Mouse (Mus musculus): ENCODE results near the gene 1700030K09Rik.

1700030K09Rik gene

DNA sequence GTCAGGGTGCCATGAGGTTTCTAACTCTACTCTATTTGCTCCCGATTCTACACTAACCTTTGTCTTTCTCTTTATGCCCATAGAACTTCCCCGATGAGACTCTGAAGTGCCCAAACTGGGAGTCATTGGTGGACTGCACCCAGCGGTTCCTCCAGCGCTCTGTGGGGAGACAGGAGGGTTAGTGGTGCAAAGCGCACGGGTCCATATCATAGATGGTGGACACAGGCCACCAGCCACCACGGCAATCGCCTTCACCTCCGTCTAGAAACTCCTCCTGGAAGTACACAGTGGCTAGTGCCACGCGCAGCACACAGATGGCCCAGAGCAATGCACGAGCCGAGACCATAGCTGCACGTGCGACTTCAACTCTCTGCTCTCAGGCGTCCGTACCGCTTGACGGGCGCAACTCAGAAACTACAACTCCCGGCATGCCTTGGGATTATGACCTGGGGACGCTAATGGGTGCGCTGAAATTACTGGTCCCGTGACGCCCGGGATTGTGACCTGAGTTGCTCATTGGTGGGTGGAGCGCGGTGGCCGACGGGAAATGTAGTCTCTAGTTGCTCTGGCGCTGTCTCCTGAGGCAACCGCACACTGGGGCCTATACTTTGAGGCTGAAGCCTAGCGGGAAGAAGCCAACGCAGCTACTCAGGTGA is at the start of gene 1700030K09Rik, which contains the start of gene Calr3:
Gene 1700030K09Rik, plus strand, starts transcription at position 543 of the 656 bp plus-strand sequence.
Gene Calr3, minus strand, starts transcription at position 533 of the 656 bp plus-strand sequence.
- peak; percentile 98 for DNase-seq (ENCODE audit: low read depth, low spot score)

DNA sequence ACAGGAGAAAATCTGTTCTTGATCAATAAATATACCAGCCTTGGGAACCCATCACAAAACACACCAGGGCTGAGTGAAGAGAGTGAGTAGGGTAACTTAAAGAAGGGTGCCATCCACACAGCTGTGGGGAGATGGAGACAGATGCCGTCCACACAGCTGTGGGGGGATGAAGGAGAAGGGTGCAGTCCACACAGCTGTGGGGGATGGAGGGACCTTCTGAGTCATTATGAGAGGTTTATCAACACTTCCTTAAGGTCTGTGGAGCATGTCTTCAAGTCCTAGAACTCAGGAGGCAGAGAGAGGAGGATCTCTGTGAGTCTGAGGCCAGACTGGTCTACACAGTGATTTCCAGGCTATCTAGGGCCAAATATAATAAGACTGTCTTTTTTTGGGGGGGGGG is 42.3 kb upstream of the 1700030K09Rik start:
- DNase-seq (ENCODE audit: low read depth, low spot score) = no peak

DNA sequence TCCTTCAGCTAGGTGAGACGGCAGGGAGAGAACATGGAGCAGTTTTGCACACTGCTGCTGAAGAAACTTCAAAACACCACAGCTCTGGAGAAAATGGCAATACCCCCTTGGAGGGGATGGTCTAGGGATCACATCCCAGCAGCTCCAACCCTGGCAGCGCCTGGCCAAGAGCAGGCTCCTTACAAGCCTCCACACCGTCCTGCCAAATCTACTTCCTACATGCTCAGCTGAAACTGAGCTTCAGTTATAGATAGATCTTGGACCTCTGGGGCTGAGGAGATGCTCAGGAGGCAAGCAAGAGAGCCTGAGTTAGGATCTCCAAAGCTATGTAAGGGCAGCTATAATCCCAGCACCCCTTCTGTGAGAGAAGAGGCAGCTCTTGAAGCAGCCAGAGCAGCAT is 40.7 kb upstream of the 1700030K09Rik start:
- DNase-seq (ENCODE audit: low read depth, low spot score) = no peak

DNA sequence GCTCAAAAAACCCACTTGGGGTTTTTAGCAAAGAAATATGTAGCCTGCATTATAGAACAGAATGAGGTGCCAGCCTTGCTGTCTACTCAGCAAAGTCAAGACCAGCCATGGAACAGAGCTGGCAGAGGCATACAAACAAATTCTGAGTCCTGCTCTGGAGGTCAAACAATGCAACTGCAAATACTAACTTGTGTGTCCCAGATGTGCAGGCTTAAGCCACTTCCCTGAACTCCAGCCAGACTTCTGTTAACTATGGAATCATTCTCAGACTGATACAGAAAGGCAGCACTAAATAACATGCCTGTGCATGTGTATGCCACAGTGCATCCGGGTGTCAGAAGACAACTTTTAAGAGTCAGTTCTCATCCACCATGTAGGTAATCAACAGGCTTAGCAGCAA is 35.8 kb upstream of the 1700030K09Rik start:
- DNase-seq (ENCODE audit: low read depth, low spot score) = no peak

DNA sequence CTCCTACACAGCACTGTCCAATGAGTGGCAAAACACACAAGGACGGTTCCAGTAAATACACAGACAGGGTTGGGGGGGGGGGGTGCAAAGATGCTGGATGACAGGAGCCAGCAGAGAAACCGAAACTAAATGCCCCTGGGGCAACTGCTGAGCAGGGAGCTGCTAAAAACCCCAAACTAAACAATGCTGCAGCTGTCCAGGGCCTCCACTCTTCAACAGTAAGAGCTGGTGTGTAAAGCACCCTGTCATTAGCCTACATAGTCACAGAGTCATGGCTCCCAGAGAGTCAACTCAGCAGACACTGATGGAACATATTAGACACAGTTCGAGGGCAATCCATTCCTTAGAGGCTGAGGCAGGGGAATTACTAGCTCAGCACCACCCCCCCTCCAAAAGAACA is 34.2 kb upstream of the 1700030K09Rik start:
- peak; percentile 20 for DNase-seq (ENCODE audit: low read depth, low spot score)

DNA sequence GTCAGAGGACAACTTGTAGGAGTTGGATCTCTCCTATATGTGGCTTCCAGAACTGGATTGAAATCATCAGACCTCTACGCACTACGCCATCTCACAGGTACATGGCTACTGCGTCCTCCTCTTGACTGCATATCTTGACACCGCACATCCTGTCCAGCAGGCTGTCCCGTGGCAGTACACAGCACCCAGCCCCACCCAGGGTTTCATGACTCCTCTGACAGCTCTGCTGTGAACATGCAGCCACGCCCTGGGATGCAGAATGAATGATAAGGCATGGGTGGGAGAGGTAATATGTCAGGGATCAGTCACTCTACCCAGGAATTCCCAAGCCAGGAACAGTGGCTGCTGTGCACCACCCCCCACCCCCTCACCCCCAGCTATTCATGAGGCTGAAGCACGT is 29.8 kb upstream of the 1700030K09Rik start:
- DNase-seq (ENCODE audit: low read depth, low spot score) = no peak

DNA sequence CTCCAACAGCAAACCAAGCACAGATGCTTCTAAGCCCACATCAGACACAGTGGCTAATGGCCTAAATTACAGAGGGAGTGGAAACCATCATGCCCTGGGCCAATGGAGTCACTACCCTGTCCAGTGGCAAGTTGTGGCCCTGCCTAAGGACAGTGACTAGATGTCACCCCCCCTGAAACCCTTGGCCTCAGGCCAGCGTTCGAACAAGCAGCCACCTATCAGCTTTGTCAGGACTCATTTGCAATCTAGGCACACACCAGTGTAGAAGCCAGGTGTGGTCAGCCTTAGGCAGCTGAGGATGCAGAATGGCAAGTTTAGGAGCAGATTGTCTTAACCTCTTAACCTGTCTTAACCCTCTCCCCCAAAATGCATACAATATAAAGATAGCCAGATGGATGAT is 28.4 kb upstream of the 1700030K09Rik start:
- no peak for DNase-seq (ENCODE audit: low read depth, low spot score)

DNA sequence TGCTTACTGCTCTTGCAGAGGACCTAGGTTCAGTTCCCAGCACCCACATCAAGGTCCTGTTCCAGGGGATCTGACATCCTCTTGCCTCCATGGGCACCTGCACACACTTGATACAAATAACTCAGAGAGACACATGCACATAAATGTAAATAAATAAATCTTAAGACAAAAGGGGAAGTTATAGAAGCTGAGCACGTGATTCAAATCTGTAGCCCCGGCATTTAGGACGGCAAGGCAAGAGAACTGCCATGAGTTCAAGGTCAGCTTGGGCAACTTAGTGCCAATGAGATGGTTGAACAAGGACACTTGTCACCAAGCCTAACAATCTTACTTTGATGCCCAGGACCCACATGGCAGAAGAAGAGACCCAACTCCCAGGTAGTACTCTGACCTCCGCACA is 25.6 kb upstream of the 1700030K09Rik start:
- DNase-seq (ENCODE audit: low read depth, low spot score) = no peak

DNA sequence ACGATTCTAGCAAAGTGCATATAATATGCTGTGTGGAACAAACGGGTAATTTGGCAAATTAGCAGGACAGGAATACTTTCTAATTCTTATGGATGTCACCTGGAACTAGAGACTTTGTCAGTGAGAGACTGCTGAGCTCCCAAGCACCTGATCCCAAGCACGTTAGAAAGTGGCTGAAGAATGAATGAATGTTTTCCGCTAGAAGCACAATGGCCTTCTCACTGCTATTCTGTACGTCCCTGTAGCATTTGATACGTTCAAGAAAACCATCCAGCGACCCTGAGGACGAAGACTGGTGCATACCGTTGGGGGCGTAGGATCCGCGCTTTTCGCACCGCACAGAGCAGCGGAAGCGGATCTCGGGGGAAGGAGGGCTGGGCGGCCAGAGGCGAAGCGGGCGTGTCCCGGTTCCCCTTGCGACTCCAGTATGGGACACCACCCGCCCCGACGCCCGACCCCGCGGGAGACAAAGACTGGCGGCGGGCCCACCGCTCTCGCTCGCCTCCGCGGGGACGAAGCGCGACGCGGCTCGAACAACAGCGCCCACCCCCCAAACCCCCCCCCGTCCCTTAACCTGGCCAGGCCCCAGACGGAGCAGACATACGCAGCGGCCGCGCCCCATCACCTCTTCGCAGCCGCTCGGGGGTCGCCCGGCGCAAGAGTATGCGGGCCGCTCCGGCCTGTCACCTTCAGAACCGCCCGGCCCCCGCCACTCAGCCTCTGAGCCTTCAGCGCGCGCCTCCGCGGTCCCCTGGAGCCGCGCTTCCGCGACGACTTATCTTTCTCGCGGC is 22.9 kb upstream of the 1700030K09Rik start:
- peak; percentile 62 for DNase-seq (ENCODE audit: low read depth, low spot score)

DNA sequence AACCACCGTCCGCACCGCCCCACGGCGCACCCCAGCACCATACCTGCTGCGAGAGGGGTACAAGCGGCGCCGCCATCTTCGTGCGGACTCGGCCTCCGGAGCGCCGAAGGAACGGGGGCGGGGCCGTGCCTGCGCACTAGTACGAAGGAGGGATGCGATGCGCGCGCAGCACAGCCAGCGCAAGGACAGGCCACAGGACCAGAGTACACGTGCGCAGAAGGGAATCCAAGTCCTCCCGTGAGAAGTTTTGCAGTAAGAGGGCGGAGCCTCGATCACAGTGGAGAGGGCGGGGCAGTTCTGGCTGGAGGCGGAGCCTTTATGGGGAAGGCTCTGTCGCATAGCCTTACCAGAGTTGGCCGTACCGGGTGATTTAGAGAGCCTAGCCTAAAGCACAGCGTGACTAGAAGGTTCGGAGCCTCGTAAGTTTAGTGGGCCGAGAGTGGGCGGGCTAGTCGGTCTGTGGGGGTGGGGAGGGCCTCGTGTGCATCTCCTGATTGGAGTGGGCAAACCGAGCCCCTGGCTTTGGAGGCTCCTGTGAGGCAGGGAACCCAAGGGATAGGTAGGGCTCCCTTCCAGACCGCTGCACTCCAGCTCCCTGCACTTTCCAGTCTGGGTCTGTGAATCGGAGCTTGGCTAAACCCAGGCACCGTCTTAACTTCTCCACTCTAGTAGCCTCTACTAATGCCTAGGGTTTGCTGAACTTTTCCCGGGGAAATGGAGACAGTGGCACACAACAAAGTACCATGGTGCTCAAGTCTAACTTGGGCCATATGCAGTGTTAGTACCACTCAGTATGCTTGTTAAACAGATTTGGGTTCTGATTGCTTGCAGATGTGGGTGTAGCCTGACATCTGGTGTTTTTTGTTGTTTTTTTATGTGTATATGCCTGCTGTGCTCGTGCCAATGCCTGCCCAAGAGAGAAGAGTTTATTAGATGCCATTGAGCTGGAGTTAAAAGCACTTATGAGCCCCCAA is 22.0 kb upstream of the 1700030K09Rik start, which contains the start of gene Eps15l1:
Gene Eps15l1, minus strand, starts transcription at position 99 of the 974 bp plus-strand sequence.
- DNase-seq (ENCODE audit: low read depth, low spot score) = peak; percentile 100

DNA sequence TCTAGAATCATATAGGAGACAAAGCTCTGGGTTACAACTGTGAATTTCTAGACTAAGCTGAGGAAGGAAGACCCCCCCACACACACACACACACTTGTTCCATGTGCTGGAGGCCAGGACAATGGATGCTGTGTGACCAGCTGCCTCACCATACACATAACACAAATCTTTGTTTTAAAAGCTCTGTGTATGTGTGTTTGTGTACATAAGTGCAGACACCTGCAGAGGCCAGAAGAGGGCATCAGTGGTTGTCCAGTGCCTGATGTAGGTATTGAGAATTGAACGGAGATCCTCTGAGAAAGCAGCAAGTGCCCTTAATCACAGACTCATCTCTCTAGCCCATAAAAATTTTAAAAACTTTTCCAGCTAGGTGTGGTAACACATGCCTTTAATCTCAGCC is 20.8 kb upstream of the 1700030K09Rik start:
- peak; percentile 44 for DNase-seq (ENCODE audit: low read depth, low spot score)

DNA sequence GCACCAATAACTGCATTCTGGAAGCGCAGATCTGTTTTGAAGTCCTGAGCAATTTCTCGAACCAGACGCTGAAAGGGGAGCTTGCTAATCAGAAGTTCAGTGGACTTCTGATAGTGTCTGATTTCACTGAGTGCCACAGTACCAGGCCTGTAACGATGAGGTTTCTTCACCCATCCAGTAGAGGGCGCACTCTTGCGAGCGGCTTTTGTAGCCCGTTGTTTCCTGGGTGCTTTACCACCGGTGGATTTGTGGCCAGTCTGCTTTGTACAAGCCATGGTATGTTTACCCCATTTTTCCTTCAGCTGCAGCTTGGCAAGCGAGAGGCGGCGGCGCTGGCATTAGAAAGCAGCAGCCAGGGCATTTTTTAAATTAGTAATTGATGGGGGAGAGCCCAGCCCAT is 14.0 kb upstream of the 1700030K09Rik start:
- peak; percentile 80 for DNase-seq (ENCODE audit: low read depth, low spot score)

DNA sequence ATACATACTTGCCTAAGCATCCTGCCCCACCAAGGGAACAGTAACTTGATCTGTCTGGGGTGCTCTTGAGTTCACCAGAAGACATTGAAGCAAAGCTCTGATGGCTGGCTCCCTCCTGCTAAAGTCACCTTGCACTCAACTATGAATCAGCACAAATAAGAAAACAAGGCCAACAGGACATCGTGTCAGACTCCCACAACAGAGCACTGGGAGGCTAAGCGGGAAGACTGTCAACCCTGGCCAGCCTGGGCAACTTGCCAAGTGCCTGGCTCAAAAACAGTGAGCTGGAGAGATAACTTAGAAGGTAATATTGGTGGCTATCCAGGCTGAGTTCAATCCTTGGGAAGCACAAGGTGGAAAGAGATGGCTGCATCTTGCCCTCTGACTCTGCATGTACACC is 8.7 kb upstream of the 1700030K09Rik start:
- no peak for DNase-seq (ENCODE audit: low read depth, low spot score)

DNA sequence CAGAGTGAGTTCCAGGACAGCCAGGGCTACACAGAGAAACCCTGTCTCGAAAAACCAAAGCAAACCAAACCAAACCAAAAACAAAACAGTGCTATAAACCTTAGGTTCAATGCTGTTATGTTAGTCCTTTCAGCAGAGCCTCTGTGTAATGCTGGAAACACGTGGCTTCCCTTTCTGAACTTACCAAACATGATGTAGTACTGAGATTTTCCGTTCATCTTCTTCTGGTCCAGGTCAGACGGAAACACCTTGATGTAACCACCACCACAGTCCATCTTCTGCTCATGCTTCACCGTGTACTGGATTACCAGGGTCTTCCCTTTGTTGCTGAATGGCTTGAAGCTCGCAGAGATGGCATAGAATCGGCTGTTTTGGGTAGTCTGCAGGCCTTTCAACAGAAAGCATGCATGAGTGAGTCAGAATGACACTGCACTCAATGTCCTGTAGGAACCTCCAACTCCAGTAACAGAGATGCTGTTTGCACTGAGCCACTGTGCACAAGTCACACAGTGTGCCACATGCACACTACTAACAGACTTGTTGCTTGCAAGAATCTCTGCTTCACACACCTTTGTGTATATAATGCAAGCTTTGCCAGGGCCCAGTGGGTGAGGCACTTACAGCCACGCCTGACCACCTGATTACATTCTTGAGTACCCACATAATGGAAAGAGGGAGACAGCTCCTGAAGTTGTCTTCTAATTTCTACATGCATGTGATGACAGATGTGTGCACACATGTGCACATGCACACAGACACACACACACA is 5.2 kb upstream of the 1700030K09Rik start:
- no peak for DNase-seq (ENCODE audit: low read depth, low spot score)

DNA sequence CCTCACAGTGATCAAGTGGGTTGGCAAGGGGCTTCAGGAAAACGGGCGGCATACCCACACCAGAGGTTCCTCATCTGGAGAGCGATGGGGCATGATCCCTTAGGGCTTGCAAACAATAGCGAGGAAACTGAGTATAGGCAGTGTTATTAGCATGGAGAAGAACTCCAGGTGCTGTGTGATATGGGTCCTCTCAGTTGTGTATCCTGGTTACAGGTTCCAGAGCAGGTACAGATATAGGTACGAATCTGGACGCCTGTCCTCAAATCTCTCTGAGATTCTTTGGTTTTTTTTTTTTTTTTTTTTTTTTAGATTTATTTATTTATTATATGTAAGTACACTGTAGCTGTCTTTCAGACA is 292 bp downstream of the 1700030K09Rik start:
- DNase-seq (ENCODE audit: low read depth, low spot score) = no peak

DNA sequence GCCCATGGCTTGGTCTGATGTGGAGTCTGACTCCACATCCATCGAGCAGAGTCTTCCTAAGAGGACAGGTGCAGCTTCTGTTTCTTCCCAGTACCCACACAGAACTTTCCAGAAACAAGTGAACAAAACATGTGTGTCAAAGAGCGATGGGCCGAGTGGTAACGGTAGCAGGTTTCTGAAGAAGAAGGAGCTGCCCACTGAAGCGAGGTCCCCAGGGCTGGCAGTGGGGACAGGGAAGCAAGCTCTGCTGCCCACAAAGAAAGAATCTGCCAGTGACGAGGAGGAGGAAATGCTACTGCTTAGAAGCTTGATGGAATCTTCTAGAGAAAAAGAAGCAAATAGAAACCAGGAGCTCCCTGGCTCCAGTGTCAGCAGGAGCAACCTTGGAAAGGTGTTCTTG is 1.4 kb downstream of the 1700030K09Rik start:
- DNase-seq (ENCODE audit: low read depth, low spot score) = no peak

DNA sequence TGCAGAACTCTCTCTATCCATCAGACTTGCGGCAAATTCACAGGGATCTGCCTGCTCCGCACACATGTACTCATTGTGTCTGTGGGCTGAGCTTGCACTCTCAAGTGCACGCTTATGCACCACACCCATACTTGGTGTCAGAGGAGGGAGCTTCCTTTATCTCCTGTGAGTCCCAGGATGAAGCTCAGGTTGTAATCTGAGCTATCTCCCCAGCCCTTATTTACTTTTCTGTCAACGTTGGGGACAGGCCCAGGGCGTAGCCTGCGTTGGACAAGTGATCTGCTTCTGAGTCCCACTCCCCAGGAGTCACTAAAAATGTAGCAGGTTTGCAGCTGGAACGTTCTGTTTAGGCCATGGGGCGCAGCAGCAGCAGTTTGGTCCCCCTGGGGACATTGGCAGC is 7.8 kb downstream of the 1700030K09Rik start:
- no peak for DNase-seq (ENCODE audit: low read depth, low spot score)

DNA sequence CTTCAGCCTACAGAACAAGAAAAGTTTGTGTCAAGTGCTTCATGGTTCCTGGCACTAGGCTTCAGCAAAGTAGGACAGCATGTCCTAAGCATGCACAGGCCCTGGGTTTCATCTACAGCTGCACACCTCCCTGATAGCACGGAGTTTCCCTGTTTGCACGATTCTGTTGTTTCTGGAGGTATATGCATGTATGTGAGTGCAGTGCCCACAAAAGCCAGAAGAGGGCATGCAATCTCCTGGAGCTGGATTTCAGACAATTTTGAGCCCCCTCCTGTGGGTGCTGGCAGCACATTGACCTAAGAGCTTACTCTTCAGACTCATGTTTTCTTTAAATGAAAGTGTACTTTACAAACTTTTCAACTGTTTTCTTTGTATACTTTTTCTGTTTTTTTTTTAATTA is 10.2 kb downstream of the 1700030K09Rik start:
- no peak for DNase-seq (ENCODE audit: low read depth, low spot score)

DNA sequence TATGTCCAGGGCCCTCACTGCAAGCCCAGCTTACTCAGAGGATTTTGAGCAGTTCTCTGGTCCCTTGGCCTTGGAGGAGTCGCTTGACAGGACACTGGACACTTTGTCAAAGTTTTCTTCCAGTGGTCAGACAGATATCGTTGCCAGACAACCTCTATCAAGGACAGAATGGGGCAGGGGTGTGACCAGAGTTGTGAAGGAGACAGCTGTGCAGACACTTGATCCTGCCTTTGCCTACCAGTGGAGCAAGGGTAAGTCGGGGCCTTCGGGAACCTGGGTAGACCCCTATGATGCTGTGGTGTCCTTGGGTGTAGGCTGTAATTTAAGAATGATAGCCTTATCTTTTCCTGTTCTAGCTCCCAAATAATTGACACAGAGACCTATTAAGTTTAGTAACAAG is 11.6 kb downstream of the 1700030K09Rik start:
- no peak for DNase-seq (ENCODE audit: low read depth, low spot score)

DNA sequence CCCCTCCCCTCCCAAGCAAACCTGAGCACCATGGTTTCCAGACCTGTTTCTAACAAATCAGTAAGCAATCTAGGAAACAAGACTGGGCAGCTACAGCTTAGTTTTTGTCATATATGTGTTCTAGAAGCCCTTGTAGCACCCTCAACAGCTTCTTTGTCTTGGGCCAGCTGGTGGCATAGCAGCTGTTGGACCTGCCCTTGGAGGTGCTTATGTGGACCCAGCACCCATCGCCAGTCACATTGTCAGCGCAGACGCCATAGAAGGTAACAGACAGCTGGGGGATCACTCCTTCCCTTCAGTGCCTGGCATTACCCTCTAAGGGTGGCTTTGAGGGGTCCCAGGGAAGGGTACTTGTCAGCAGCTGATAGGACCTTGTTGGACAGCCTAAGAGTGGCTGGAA is 14.1 kb downstream of the 1700030K09Rik start:
- DNase-seq (ENCODE audit: low read depth, low spot score) = no peak

DNA sequence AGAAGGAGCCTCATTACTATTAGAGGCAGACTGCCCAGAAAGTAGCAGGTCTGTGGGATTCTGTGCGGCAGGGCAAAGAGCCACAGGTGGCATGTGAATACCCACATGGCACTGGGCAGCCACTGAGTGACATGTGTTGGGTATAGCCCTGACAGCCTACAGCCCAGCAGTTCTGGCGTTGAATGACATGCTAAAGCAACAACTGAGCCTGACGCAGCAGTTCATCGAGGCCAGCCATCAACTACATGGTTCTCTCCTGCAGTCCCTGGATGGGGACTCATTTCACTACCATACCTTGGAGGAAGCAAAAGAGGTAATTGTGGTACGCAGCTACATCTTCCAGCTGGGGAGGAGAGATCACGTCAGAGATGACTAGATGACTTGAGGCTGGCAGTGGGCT is 14.8 kb downstream of the 1700030K09Rik start:
- no peak for DNase-seq (ENCODE audit: low read depth, low spot score)
